Mouse (Mus musculus) adipocyte (in vitro differentiated cells): ENCODE measurements around the gene Gm8011.
"Not testable (repeated sequence)": the region's sequence is repeated elsewhere in the genome, so short reads cannot be mapped to it uniquely, and the experiment has no call there.

Experiments
- DNase-seq: peaks from one replicate; pipeline ENCODE4 v3.0.0-alpha.2; 2016; ENCODE audit warnings: low spot score

Gm8011 gene

GRCm38 (mm10) chr14:42463581-42463980 is at the start of gene Gm8011:
TSS of gene Gm8011 (plus strand) at chr14:42463881.
- DNase-seq: not testable (repeated sequence)

- DNase-seq: not testable (repeated sequence)
These were observed 24.1 kb upstream of the Gm8011 start, which contains the start of gene Gm8005 for GRCm38 (mm10) chr14:42439573-42439972. TSS of gene Gm8005 (minus strand) at chr14:42439673.

- DNase-seq: not testable (repeated sequence)
These were observed 38.6 kb downstream of the Gm8011 start, which contains the start of gene Gm8020 for GRCm38 (mm10) chr14:42502249-42502648. TSS of gene Gm8020 (minus strand) at chr14:42502349.
